Mouse (Mus musculus): ENCODE measurements around the gene Abca14. TPM values are rescaled to one million over a fixed set of nuclear protein-coding genes. Genes with fewer than 3 reads are reported as not detected.

Abca14 gene
- polyA plus RNA-seq (2017; shearing (Covaris generic)): 0.18 TPM

GRCm38 (mm10) chr7:120203789-120204188, at the start of gene Abca14:
TSS of gene Abca14 (plus strand) at chr7:120203961.

GRCm38 (mm10) chr7:120173603-120174244, 30.0 kb upstream of the Abca14 start, which contains the start of gene Anks4b:
TSS of gene Anks4b (plus strand) at chr7:120173858.

GRCm38 (mm10) chr7:120201771-120202170, 2.0 kb upstream of the Abca14 start, which contains the start of gene Crym:
TSS of gene Crym (minus strand) at chr7:120202111.

GRCm38 (mm10) chr7:120328087-120328793, 124.5 kb downstream of the Abca14 start, which contains the start of gene Abca15:
TSS of gene Abca15 (plus strand) at chr7:120328670.

Other genes starting within 250 kb of the Abca14 start
- gene Dnah3, start 108.7 kb upstream of the Abca14 start, polyA plus RNA-seq (2017; shearing (Covaris generic)): 0.27 TPM
- gene Tmem159, start 101.6 kb upstream of the Abca14 start, polyA plus RNA-seq (2017; shearing (Covaris generic)): 11.4 TPM
- not detected for gene Zp2, start 58.7 kb upstream of the Abca14 start, polyA plus RNA-seq (2017; shearing (Covaris generic))
- not detected for gene Anks4b, start 30.1 kb upstream of the Abca14 start, polyA plus RNA-seq (2017; shearing (Covaris generic))
- not detected for gene Crym, start 1.9 kb upstream of the Abca14 start, polyA plus RNA-seq (2017; shearing (Covaris generic))
- not detected for gene Abca15, start 124.7 kb downstream of the Abca14 start, polyA plus RNA-seq (2017; shearing (Covaris generic))
- not detected for gene Abca16, start 205.7 kb downstream of the Abca14 start, polyA plus RNA-seq (2017; shearing (Covaris generic))

Data from effector memory CD4-positive, alpha-beta T cell, adult 7 months (primary cell).